Mouse (Mus musculus) fat pad, adult 2 months (tissue): ENCODE results near the gene Hist1h2af.

Source experiments
- DNase-seq: peaks from one replicate; pipeline ENCODE4 v3.0.0-alpha.2; 2011; ENCODE audit warnings: low read depth, low spot score; ENCODE audit errors: extremely low read depth

The Hist1h2af gene

DNA sequence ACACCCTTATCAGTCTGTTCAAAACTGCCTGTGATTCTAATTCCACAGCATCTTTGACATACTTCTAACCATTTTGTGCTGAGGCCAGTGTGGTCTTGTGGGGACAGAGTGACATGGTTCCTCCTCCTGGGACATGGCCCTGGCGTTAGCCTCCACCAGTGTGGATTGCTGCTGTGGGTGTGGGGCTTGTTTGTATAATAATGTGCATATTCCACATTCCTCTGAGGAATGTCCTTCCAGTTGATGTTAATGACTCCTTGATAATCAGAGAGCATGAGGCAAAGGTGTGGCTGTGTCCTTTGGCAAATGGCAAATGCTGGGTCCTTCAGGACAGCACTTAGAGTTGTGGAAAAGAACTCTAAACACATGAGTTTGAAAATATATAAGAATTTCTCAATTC is 20.2 kb upstream of the Hist1h2af start:
- no peak for DNase-seq

DNA sequence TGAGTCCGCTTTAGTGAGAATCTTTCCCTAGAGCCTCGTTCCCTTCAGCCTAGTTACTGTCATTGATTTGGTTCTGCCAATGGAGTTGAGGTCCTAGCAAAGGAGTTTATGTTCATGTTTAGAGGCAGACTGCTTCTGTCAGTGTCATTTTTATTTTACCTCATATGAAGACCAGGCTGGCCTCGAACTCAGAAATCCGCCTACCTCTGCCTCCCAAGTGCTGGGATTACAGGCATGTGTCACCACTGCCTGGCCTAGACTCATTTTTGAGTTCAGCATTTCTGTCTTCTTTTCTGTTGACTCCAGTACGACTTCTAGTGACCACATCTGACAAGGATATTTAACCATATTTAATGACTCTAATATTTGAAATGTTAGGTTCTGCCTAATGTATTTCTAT is 18.4 kb upstream of the Hist1h2af start:
- no peak for DNase-seq

DNA sequence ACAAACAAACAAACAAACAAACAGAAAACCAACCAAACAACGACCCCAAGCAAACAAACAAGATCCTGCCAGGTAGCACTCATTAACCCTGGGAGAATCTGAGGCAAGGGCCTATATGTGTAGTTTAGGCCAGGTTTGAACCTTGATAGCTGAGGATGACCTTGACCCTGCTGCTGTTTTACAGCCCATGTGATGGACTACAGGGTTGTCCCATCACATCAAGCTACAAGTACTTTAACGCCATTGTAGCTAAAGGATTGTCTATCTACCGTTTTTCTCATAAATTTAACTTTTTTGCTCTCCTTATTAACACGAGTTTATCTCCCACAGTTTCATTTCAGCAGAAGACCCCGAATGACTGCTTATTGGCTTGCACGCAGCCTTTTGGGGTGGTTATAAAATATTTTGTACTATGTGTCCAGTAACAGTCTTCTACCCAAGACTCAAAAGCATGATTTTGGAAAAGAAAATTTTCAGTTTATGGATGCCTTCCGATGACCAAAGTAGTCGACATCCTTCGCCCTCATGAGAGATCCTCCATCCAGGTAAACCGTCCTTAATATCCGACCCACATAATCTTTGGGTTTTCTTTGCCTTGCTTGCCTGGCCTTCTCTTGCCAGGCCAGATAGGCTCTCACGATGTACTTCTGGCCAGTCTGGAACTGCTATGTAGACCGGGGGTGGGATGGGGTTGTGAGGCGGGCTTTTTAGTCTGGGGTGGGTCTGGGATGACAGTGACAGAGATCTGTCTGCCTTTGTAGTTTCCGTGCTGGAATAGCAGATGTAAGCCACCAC is 17.7 kb upstream of the Hist1h2af start:
- DNase-seq = no peak

DNA sequence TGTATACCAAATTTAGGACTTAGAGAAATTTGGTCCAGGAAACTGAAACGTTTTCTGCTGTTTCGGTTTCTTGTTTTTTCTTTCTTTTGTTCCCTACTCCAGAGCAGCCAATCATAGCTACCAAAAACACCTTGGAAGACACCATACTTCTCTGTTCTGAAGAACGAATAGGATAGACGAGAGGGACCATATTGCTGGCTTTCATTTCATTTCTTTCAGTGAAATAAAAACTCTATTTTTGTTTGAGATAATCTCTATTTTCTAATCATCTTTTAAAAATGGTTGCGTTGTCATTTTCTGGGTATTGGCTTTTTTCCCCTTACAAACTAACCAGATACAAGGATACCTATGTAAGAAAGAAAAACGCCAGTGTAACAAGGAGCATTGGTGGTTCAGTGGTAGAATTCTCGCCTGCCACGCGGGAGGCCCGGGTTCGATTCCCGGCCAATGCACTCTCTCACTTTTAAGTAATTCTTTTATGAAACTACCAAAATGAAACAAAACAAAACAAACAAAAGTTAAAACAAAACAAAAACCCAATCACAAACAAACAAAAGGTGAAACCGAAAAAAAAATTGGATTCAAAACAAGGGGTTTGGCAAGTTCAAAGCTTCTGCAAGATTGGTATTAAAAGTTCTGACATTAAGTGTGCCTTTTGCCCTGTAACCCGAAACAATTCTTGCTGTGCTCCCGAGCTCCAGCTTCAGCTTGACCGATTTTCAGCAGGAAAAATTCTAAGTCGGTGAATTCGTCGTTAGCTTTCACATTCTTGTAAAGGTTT is 16.7 kb upstream of the Hist1h2af start:
- no peak for DNase-seq

DNA sequence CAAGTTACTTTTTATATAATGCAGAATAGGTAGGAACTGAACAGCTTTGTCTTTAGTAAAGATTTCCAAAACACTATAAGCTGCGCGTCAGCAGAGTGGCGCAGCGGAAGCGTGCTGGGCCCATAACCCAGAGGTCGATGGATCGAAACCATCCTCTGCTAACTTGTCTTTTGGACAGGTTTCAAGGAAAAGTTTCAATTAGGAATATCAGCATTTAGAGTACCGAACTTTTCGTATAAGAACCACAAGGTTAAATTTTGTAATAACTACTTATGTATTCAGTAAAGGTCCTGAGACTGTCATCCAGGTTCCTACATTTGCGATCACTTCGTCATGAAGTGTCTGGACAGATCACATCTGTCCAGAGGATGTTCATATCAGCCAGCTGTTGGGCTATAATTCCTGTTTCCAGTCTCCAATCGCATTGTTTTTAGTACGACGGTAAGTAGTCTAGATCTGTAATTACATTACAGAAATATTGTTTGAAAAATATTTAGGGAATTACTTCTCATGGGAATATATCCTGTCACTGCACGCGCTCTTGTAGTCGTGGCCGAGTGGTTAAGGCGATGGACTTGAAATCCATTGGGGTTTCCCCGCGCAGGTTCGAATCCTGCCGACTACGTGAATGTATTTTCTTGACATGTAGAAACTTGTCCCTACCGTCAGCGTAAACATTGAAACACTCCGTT is 16.0 kb upstream of the Hist1h2af start:
- DNase-seq = no peak

DNA sequence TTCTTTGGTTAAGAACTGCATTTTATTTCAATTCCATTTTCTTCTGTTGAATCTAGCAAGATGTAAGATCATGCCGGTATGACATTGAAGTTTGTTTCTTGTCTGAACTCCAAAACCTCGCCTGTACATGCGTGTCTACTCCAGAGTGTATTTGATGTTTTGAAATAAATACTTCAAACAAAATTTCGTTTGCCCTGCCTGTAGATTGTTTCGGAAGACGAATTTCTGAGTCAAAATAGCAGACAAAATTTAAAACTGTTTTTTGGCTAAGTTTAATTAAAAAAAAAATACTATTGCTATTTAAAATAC is 15.5 kb upstream of the Hist1h2af start:
- DNase-seq = no peak

DNA sequence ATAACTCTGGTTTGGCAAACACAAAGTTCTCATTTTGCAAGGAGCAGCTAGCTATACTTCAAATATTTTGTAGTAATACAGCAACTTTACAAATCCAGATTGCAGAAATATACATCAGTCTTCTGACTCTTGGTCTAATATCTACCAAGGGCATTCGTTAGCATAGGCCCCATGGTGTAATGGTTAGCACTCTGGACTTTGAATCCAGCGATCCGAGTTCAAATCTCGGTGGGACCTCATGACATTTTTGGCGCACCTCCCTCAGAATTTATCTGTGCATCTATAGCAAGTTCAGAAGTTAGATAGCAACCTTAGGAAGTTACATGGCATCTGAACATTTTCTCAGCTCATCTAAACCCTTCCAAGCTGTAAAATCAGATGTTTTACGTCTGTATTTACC is 14.8 kb upstream of the Hist1h2af start:
- DNase-seq = no peak

DNA sequence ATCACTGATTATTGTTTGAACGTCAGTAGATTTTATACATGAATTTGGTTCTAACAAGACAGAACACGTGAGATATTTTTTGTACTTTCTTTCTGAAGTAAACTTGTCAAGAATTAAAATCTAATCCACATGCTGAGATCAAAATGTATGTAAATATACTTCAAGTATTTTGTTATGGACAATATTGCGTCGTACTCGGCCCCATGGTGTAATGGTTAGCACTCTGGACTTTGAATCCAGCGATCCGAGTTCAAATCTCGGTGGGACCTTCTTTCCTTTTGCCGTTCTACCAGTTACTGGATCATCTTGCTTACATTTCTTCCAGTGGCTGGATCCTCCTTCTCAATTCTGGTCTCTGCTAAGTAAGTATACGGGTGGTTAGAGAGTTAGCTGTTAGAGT is 14.3 kb upstream of the Hist1h2af start:
- DNase-seq = no peak

DNA sequence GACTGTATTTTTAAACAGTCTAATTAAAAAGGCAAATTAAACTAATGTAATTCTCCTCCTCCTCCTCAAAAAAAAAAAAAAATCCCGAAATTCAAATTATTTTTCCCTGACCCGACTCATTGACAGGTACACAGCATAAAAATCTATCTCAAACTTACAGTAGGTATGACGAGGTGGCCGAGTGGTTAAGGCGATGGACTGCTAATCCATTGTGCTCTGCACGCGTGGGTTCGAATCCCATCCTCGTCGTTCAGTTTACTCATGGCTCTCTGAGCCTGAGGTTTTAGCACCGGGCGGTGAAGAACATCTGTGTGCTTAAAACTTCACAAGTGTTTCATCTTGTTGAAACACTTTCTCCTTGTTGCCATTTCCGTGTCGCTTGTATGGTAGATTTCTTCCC is 12.0 kb upstream of the Hist1h2af start:
- no peak for DNase-seq

DNA sequence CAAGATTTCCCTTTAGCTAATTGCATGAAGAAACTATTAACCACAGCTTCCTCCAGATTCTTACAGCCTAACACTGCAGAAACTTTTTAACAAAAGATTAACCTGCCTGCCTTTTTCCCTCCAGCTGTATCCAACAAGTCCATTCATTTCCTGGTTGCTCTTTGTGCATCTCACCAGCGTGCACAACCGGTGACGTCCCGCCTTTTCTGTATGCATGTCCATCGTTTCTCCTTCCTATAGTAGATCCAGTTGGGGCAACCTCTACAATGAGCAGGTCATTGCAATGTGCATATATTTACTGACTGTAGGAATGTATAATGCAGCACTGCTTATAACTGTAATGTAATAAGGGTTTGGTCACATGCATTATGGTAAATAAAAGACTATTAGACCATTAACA is 9.7 kb upstream of the Hist1h2af start:
- DNase-seq = no peak

DNA sequence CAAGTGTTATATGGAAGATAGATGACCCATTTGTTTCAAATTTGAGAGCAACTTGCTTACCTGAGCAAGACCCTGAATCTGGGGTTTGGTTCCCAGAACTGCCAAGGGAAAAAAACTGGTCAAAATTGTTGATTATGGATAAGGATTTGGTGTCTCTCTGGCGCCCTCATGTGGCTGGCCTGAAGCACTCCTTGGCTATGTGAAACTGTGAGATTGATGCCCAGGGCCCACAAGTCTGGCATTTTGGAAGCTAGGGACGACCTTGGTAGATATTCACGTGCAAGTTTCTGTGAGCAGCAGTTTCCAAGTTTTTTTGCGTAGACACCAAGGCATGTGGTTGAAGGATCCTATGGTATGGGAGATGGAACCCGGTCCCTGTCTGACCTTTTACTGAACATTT is 9.1 kb upstream of the Hist1h2af start:
- no peak for DNase-seq

DNA sequence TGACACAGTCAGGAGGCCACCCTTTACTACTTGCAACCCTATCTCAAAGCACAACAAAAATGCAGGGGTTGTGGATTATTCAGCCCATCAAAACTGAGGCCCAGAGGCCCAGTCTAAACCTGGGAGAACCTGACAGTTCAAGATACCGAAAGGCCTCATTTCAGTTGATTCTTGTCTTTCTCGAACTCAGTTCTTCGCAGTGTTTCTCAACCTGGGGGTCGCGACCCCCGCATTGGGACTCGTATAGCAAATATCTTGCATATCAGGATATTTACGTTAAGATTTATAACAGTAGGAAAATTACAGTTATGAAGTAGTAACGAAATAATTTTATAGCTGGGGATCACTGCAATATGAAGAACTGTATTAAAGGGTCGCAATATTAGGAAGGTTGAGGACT is 7.8 kb upstream of the Hist1h2af start:
- DNase-seq = no peak

DNA sequence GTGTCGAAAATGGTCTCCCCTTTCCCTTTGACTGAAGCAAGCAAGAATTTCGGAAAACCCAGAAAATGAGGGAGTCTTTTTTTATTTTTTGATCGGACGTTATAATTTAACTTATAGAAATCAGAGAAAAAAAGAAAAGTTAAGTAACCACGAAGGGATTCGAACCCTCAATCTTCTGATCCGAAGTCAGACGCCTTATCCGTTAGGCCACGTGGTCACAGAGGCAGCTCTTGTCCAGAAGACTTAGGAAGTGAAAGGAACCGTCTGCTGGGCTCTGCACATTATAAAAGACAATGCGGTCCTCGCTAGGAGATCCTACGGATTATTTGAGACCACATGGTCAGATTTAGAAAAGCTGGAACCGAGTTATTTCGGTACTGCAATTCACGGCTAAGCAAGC is 7.4 kb upstream of the Hist1h2af start:
- no peak for DNase-seq

DNA sequence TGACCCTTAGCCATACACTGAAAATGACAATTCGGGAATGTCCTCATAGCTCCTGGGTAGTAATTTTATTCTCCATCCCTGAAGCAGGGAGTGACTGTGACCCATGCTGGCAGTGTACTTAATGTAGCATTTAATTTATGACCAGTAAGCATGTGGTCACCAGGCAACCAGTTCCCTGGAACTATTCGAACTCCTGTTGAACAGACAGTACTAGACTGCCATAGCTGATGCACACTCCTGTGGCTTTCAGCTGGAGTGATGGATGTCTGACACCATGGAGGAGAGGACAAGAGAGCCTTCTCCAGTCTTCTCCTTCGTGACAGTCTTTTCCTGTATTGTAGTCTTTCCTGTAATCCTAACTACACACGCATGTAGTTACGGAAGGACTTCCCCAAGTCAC is 4.7 kb upstream of the Hist1h2af start:
- no peak for DNase-seq

DNA sequence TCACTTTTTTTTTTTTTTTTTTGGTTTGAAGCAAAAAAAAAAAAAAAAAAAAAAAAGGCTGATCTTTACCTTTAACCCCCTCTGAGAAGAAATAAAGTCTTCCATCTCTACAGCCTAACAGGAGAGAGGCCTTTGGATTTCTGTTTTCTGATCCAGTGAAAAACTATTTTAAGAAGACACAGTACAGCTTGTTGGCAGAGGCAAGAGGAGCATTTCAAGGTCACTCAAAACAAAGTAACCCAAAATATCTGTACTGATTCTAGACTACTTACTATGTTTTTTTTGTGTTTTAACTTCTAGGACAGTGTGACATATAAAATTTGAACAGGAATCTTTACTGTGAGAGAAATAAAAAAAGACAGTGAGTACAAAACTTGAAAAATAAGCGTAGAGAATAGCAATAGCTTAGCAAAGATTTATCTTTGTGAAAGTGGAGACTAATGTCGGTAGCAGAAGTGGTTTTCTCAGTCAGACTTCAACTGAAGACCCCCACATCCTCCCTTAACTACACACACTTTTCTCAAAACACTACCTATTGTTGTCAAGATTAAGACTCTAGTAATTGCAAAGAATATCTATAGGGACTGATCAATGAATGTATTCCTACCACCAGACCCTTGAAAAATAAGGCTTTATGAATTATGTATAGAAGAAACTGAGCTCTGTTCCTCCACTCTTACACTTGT is 4.1 kb upstream of the Hist1h2af start:
- no peak for DNase-seq

DNA sequence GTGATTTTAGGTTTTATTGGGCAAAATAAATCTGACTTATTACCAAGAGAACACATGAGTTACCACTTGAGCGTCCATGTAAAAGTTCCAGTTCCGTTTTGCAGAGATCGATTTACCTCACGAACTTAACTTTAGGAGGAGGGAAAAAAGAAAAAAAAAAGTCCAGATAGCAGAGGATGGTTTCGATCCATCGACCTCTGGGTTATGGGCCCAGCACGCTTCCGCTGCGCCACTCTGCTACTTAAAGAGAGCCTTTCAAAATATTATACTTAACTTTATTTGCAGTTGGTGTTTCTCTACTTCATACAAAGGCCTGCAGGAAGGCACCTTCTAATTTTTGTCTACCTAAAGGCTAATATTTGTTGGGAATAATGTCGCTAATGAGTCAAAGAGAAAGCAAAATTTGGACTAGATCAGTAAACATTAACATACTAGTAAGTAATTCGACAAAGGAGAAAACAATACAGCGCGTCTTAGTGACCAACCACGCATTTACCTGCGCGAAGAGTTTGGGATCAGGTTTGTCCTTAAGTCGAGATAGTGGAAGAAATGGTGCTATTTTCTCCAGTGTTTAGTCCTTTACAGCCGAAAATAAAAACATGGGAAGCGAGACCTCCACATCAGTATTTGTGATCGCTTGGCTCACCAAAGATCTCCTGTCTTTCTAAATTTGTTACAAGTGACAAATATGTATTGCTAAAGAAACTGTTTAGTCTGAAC is 3.4 kb upstream of the Hist1h2af start:
- no peak for DNase-seq

DNA sequence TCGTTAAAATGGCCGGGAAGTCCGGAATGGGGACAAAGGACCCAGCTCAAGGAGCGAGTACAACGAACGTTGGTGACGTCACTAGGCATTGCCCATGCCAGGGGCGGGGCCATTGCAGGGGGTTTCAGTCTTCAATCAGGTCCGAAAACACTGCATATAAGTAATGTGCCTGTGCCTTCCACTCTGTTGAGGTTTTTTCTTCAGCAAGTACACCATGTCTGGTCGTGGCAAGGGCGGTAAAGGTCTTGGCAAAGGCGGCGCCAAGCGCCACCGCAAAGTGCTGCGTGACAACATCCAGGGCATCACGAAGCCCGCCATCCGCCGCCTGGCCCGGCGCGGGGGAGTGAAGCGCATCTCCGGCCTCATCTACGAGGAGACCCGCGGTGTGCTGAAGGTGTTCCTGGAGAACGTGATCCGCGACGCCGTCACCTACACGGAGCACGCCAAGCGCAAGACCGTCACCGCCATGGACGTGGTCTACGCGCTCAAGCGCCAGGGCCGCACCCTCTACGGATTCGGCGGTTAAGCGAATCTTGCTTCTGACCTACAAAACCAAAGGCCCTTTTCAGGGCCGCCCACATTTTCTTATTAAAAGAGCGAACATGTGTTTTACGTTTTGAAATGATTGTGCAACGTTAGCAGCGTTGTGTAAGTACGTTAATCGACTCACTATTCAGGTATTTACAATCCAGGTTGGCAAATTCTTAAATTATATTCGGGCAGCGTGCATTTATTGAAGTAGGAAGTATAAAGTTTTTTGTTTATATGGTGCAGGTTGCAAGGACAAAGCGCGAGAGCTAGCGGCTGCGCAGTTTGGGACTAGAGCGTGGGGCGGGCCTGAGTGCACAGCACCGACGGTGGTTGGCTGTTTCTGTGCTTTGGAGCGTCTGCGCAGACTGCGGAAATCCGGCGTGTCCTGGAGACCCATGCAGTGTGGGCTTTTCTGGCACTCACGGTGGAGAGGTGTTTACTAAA is 2.5 kb upstream of the Hist1h2af start, which contains the start of gene Hist1h4h:
Hist1h4h (plus strand) TSS at position 150 of the 975 bp plus-strand sequence.
- no peak for DNase-seq

DNA sequence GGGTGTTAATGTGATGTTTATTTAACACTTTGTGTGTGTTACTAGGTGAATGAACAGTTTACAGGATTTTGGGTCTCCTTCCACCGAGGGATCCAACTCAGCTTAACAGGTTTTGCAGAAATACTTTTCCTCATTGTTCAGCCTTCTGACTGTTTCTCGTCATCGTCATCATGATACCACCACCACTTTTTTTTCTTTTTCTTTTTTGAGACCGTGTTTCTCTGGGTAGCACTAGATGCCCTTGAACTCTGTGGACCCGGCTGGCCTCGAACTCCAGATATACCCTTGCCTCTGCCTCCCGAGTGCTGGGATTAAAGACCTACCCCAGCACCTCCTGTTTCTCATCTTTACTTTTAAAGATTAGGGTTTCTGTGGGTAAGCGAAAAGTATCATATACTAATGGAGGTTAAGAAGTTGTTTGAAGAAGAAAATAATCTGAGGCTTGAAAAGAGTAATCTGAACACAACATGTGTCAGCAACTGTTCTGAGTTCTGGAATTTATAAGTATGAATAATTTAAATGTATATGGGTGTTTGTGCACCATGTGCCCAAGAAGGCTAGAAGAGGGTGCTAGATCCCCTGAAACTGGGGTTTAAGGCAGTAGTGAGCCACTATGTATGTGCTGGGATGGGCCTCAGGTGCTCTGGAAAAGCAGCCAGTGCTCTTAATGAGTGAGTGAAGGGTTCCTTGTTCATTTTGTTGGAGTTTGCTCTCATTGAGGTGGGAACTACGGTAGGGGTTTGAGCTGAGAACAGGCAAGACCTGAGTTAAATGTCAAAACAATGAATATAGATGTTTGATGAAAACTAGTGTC is 1.2 kb upstream of the Hist1h2af start:
- no peak for DNase-seq
